Comparison of ENCODE assay signal across 17 mouse cellular contexts in the genomic region with DNA sequence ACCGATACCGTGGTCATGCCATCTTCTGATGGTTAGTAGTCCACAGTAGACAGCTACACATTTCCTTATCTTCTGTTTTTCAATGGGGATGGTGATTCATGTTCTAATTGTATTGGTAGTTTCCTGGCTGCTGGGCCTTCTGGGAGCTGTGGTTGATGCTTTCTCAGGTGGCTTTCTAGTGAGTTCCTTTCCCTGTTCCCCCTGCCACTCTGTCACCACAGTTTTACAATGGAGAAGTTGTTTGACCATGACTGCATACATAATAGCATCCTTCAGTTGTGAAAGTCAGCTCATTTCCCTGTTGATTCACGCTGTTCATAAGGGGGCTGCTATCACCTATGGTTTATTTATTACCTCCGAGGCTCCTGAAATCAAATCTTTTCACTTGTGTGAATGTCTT.
"Had no signal": no experiment of that assay in that cellular context is flagged by ENCODE, and none has a peak within 500 bp of the region (broad histone marks: within the 10 kb centered on the region; RNA-seq: fewer than 3 reads in every experiment).

No protein-coding gene starts in this region.

- DNase-seq: liver, postnatal 0 days; lung, adult 2 months; lung, postnatal 14 days; lung, postnatal 36 days; right cerebral cortex, postnatal 14 days; spleen, adult 18-20 months; thymus, adult 18-20 months; thymus, postnatal 14 days; thymus, postnatal 4 days had no signal

- H3K4me1 ChIP-seq: liver, embryonic 15.5 days; lung, embryonic 15.5 days; midbrain, embryonic 13.5 days; midbrain, embryonic 15.5 days; neural tube, embryonic 12.5 days had no signal

- H3K4me3 ChIP-seq: liver, embryonic 15.5 days; lung, embryonic 15.5 days; megakaryocyte, embryonic 14.5 days; midbrain, embryonic 13.5 days; midbrain, embryonic 15.5 days; neural tube, embryonic 12.5 days had no signal

- H3K9me3 ChIP-seq: liver, embryonic 15.5 days; lung, embryonic 15.5 days; megakaryocyte, embryonic 14.5 days; midbrain, embryonic 13.5 days; midbrain, embryonic 15.5 days; neural tube, embryonic 12.5 days had no signal

- H3K27me3 ChIP-seq: liver, embryonic 15.5 days; lung, embryonic 15.5 days; megakaryocyte, embryonic 14.5 days; midbrain, embryonic 13.5 days; midbrain, embryonic 15.5 days; neural tube, embryonic 12.5 days had no signal

- H3K27ac ChIP-seq: liver, embryonic 15.5 days; lung, embryonic 15.5 days; macrophage; midbrain, embryonic 13.5 days; midbrain, embryonic 15.5 days; neural tube, embryonic 12.5 days had no signal

- H3K4me2 ChIP-seq: liver, embryonic 15.5 days; lung, embryonic 15.5 days; midbrain, embryonic 13.5 days; midbrain, embryonic 15.5 days; neural tube, embryonic 12.5 days had no signal

- H3K9ac ChIP-seq: liver, embryonic 15.5 days; liver, postnatal 0 days; lung, embryonic 15.5 days; midbrain, embryonic 13.5 days; midbrain, embryonic 15.5 days; neural tube, embryonic 12.5 days had no signal

- ATAC-seq: liver, postnatal 0 days; lung, postnatal 0 days; midbrain, embryonic 13.5 days; midbrain, embryonic 15.5 days had no signal

- H3K36me3 ChIP-seq: midbrain, embryonic 15.5 days had no signal
